Mouse (Mus musculus) E14TG2a.4 (cell line): ENCODE results near the gene Chst14.

Source experiments
- CTCF ChIP-seq: conservative IDR thresholded peaks from 2 replicates; pipeline ENCODE4 v1.5.1; 2014; ENCODE audit warnings: low read length
- POU5F1 ChIP-seq: IDR thresholded peaks from 2 replicates; pipeline ENCODE4 v1.6.1; 2014; ENCODE audit warnings: low read length, borderline replicate concordance

DNA sequence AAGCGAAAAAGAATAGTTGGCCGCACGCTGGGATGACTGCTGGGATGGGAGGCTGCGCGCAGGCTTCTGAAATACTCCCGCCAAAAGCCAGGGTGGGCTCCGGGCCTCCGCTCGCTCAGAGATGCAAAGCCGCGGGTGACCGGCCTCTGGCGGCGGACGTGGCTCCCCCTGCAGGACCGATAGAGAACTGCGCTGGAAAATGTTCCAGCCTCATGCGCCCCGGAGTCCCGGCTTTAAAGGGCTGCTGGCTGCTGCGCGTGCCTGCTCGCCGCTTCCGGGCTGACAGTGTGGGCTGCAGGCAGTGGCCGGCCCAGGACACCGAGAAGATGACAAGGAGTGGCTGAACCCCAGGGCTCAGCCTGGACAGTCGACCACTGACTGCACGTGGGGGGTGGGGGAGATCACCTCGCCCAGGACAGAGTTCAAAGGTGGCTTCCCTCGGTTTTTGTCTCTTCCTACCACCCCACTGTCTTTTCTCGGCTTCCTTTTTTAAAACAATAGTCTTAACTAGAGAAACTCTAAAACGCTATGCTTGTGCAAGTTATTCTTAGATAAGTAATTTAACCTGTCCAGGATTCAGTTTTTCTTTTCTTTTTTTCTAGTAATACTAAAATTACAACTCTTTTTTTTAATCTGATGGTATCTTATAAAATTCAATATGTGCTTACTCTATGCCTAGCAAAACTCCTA lies 46.5 kb downstream of the Chst14 start:
- TF ChIP-seq CTCF (peak; percentile 70), POU5F1 (no peak)
